ENCODE assay signal across 8 mouse cellular contexts in genomic region chr11:120823956-120824786, GRCm38 (mm10). TPM values are rescaled to one million over a fixed set of nuclear protein-coding genes. Genes with fewer than 3 reads are reported as not detected.
A peak's percentile ranks its signal among the peaks of the same experiment; 100 is the strongest.
DNase-seq lines count a peak whose midpoint lies in the region; ATAC-seq lines count a peak whose summit lies in the region.

Fasn (minus strand) TSS chr11:120824547.

- peak within 1 kb of the TSS; percentile 99 for H3K4me2 ChIP-seq in hindbrain, embryonic 13.5 days

- H3K9ac ChIP-seq in hindbrain, embryonic 13.5 days, result peak within 1 kb of the TSS; percentile 98

- WGBS in hindbrain, embryonic 13.5 days, result under 1% methylated on average over 103 of the region's 109 CpGs

- peaks cover 32% of the 10 kb centered on the region for H3K36me3 ChIP-seq in hindbrain, embryonic 13.5 days

- no peaks in the 10 kb centered on the region for H3K9me3 ChIP-seq in hindbrain, embryonic 13.5 days

- peak; percentile 92 for ATAC-seq in hindbrain, embryonic 13.5 days (ENCODE audit: low FRiP score)

- H3K4me1 ChIP-seq in hindbrain, embryonic 13.5 days (replicated peaks), result peaks cover 51% of the 10 kb centered on the region

- H3K27me3 ChIP-seq in hindbrain, embryonic 13.5 days, result no peaks in the 10 kb centered on the region

- peak within 1 kb of the TSS; percentile 91 for H3K4me3 ChIP-seq in hindbrain, embryonic 13.5 days

- DNase-seq in NIH3T3 (ENCODE audit: low read depth), result peak; percentile 98
- DNase-seq in cerebellum, postnatal 10 days, result peak; percentile 99 to 100
- peak; percentile 97 to 98 for DNase-seq in frontal cortex, postnatal 14 days (ENCODE audit: low spot score in 2 of 2)
- DNase-seq in layer of hippocampus, postnatal 25 days (ENCODE audit: extremely low spot score in 1 of 2, low spot score in 1 of 2), result peak; percentile 90 to 98
- DNase-seq in lung, postnatal 25 days (ENCODE audit: low spot score), result peak; percentile 96
- peak; percentile 98 for DNase-seq in retina, embryonic 14.5 days (ENCODE audit: low spot score)
- peak; percentile 97 for DNase-seq in thymus, postnatal 4 days

- H3K27ac ChIP-seq in hindbrain, embryonic 13.5 days, result peak within 1 kb of the TSS; percentile 100

RNA-seq across cellular contexts. Expression of gene Fasn, which starts in this region (rescaled TPM):
- polyA plus RNA-seq in hindbrain, embryonic 13.5 days (2015; fragmentation: Nextera tagmentation; extraction: Ambion mirVana), result 67.9 and 69.7 TPM in 2 replicates
- total RNA-seq in layer of hippocampus, postnatal 25 days (2021), result 100 to 1,000 TPM; 191 to 198 TPM

Comparison
In these comparisons a context has a peak if more than half of its experiments do, and no peak if none do; other contexts are left out.
1. Peak in every context shown above with its lines: DNase-seq, ATAC-seq, H3K4me3 ChIP-seq and H3K27ac ChIP-seq.